Mouse (Mus musculus): ENCODE results near the gene Hs1bp3. TPM values are rescaled to one million over a fixed set of nuclear protein-coding genes. Genes with fewer than 3 reads are reported as not detected.
A peak's percentile ranks its signal among the peaks of the same experiment; 100 is the strongest.

Gene Hs1bp3
- polyA plus RNA-seq, 1 experiment from 2014 or later = 11.5 TPM

- WGBS = 36% methylated on average over 5 of the region's 5 CpGs
- Histone ChIP-seq H3K27me3 (ENCODE audit: insufficient read depth, low read length) (no peaks in the 10 kb centered on the region), H3K4me1 (ENCODE audit: insufficient read depth) (no peaks in the 10 kb centered on the region), H3K4me2 (no peak overlapping the region), H3K4me3 (ENCODE audit: low read depth, low read length) (no peak overlapping the region), H3K9ac (no peak overlapping the region), H3K27ac (ENCODE audit: low read depth) (no peak overlapping the region), H3K9me3 (ENCODE audit: low read depth, low read length) (no peaks in the 10 kb centered on the region), H3K36me3 (ENCODE audit: insufficient read depth) (peaks cover 27% of the 10 kb centered on the region; the same call in 1 of the 2 replicates)
- DNase-seq (peak; percentile 86), ATAC-seq (ENCODE audit: insufficient read depth) (peak; percentile 41; the same call in 1 of the 2 replicates)
- TF ChIP-seq CTCF (IDR thresholded peaks at IDR 0.05; ENCODE audit: low read depth) = peak; percentile 96
Observed at GRCm38 (mm10) chr12:8320084-8320713, 7.0 kb downstream of the Hs1bp3 start.

- Histone ChIP-seq H3K4me3 (ENCODE audit: low read depth, low read length) (no peak overlapping the region), H3K9me3 (ENCODE audit: low read depth, low read length) (no peaks in the 10 kb centered on the region), H3K27ac (ENCODE audit: low read depth) (no peak overlapping the region), H3K4me2 (no peak overlapping the region), H3K9ac (no peak overlapping the region), H3K4me1 (ENCODE audit: insufficient read depth) (no peaks in the 10 kb centered on the region), H3K27me3 (ENCODE audit: insufficient read depth, low read length) (no peaks in the 10 kb centered on the region), H3K36me3 (ENCODE audit: insufficient read depth) (peaks cover 34% of the 10 kb centered on the region; the same call in 1 of the 2 replicates)
- TF ChIP-seq CTCF (IDR thresholded peaks at IDR 0.05; ENCODE audit: low read depth) = no peak
- DNase-seq = no peak
- WGBS = 79% methylated on average over 10 of the region's 10 CpGs
- ATAC-seq (ENCODE audit: insufficient read depth) = no peak
Observed at GRCm38 (mm10) chr12:8321506-8321905, 8.3 kb downstream of the Hs1bp3 start.

- no peak overlapping the region for H3K4me3 ChIP-seq (ENCODE audit: low read depth, low read length)
- no peaks in the 10 kb centered on the region for H3K27me3 ChIP-seq (ENCODE audit: insufficient read depth, low read length)
- no peak overlapping the region for H3K27ac ChIP-seq (ENCODE audit: low read depth)
- no peak for DNase-seq
- 80% methylated on average over 10 of the region's 10 CpGs for WGBS
- no peak for ATAC-seq (ENCODE audit: insufficient read depth)
- peaks cover 3% of the 10 kb centered on the region; the same call in 1 of the 2 replicates for H3K4me1 ChIP-seq (ENCODE audit: insufficient read depth)
- peaks cover 34% of the 10 kb centered on the region for H3K36me3 ChIP-seq (ENCODE audit: insufficient read depth)
- no peak overlapping the region for H3K4me2 ChIP-seq
- no peak overlapping the region for H3K9ac ChIP-seq
- no peaks in the 10 kb centered on the region for H3K9me3 ChIP-seq (ENCODE audit: low read depth, low read length)
- TF ChIP-seq CTCF (IDR thresholded peaks at IDR 0.05; ENCODE audit: low read depth) = no peak
Observed at GRCm38 (mm10) chr12:8324086-8324485, 10.9 kb downstream of the Hs1bp3 start.

GRCm38 (mm10) chr12:8325245-8325942, 12.2 kb downstream of the Hs1bp3 start:
- Histone ChIP-seq H3K27ac (ENCODE audit: low read depth) (no peak overlapping the region), H3K36me3 (ENCODE audit: insufficient read depth) (peaks cover 33% of the 10 kb centered on the region), H3K9ac (no peak overlapping the region), H3K4me3 (ENCODE audit: low read depth, low read length) (no peak overlapping the region), H3K9me3 (ENCODE audit: low read depth, low read length) (no peaks in the 10 kb centered on the region), H3K4me2 (no peak overlapping the region), H3K27me3 (ENCODE audit: insufficient read depth, low read length) (no peaks in the 10 kb centered on the region), H3K4me1 (ENCODE audit: insufficient read depth) (peaks cover 3% of the 10 kb centered on the region; the same call in 1 of the 2 replicates)
- TF ChIP-seq CTCF (IDR thresholded peaks at IDR 0.05; ENCODE audit: low read depth) = no peak
- 89% methylated on average over 13 of the region's 13 CpGs for WGBS
- DNase-seq (no peak), ATAC-seq (ENCODE audit: insufficient read depth) (no peak)

- no peak for ATAC-seq (ENCODE audit: insufficient read depth)
- WGBS = 88% methylated on average over 17 of the region's 17 CpGs
- H3K4me1 ChIP-seq (ENCODE audit: insufficient read depth) = peaks cover 3% of the 10 kb centered on the region; the same call in 1 of the 2 replicates
- H3K36me3 ChIP-seq (ENCODE audit: insufficient read depth) = peaks cover 30% of the 10 kb centered on the region
- H3K4me2 ChIP-seq = no peak overlapping the region
- no peak overlapping the region for H3K9ac ChIP-seq
- H3K4me3 ChIP-seq (ENCODE audit: low read depth, low read length) = no peak overlapping the region
- no peaks in the 10 kb centered on the region for H3K27me3 ChIP-seq (ENCODE audit: insufficient read depth, low read length)
- no peak overlapping the region for H3K27ac ChIP-seq (ENCODE audit: low read depth)
- no peaks in the 10 kb centered on the region for H3K9me3 ChIP-seq (ENCODE audit: low read depth, low read length)
- TF ChIP-seq CTCF (IDR thresholded peaks at IDR 0.05; ENCODE audit: low read depth) = no peak
- no peak for DNase-seq
Observed at GRCm38 (mm10) chr12:8325943-8326522, 12.8 kb downstream of the Hs1bp3 start.

GRCm38 (mm10) chr12:8326825-8327674, 13.8 kb downstream of the Hs1bp3 start:
- no peak overlapping the region for H3K27ac ChIP-seq (ENCODE audit: low read depth)
- H3K4me1 ChIP-seq (ENCODE audit: insufficient read depth) = peaks cover 3% of the 10 kb centered on the region; the same call in 1 of the 2 replicates
- peaks cover 21% of the 10 kb centered on the region for H3K36me3 ChIP-seq (ENCODE audit: insufficient read depth)
- peak overlapping the region; percentile 1; the same call in 1 of the 2 replicates for H3K9ac ChIP-seq
- DNase-seq (peak; percentile 97), ATAC-seq (ENCODE audit: insufficient read depth) (peak; percentile 82)
- WGBS = 32% methylated on average over 17 of the region's 17 CpGs
- TF ChIP-seq CTCF (IDR thresholded peaks at IDR 0.05; ENCODE audit: low read depth) = peak; percentile 99
- no peaks in the 10 kb centered on the region for H3K9me3 ChIP-seq (ENCODE audit: low read depth, low read length)
- no peak overlapping the region for H3K4me2 ChIP-seq
- no peaks in the 10 kb centered on the region for H3K27me3 ChIP-seq (ENCODE audit: insufficient read depth, low read length)
- no peak overlapping the region for H3K4me3 ChIP-seq (ENCODE audit: low read depth, low read length)

All from lung, embryonic 14.5 days (tissue).